Mouse (Mus musculus) midbrain, embryonic 16.5 days (tissue): ENCODE data around the gene Alpl. TPM values are rescaled to one million over a fixed set of nuclear protein-coding genes. Genes with fewer than 3 reads are reported as not detected.

Experiments used
- polyA plus RNA-seq: library from polyadenylated mRNA; unstranded; fragments of >200 nt; fragmentation: Nextera tagmentation; extraction: Ambion mirVana; gene quantifications from 2 replicates; pipeline ENCODE4 v1.2.1, GENCODE M21; 2015

Alpl gene
- polyA plus RNA-seq, 1 experiment from 2014 or later: 12.1 TPM

Other genes with a start within 250 kb of the Alpl start
- gene Ldlrad2, start 221.8 kb downstream of the Alpl start, polyA plus RNA-seq: 0.97 TPM in 1 of 2 replicates, not detected in the other
- 57.2 and 63.2 TPM in 2 replicates for gene Usp48, start 202.6 kb downstream of the Alpl start, polyA plus RNA-seq
- 83.0 and 105 TPM in 2 replicates for gene Rap1gap, start 131.7 kb downstream of the Alpl start, polyA plus RNA-seq
- gene Ece1, start 65.9 kb upstream of the Alpl start, polyA plus RNA-seq: 20.8 and 21.3 TPM in 2 replicates
- 48.7 and 54.1 TPM in 2 replicates for gene Eif4g3, start 196.6 kb upstream of the Alpl start, polyA plus RNA-seq